Mouse (Mus musculus) forebrain, embryonic 14.5 days (tissue): ENCODE data around the gene Gng8. TPM values are rescaled to one million over a fixed set of nuclear protein-coding genes. Genes with fewer than 3 reads are reported as not detected.

Source experiments
- ATAC-seq: fragments of 200-750 bp; cut with Nextera tagmentation; 2 replicates; pipeline ENCODE4 v1.8.0; 2017; ENCODE audit warnings: mild to moderate bottlenecking, moderate library complexity
- DNase-seq: peaks from one replicate; pipeline ENCODE4 v3.0.0-alpha.2; 2015; ENCODE audit warnings: low spot score
- H3K27ac ChIP-seq: fragments of 300-500 bp; sonication (generic); 2 replicates; pipeline ENCODE4 v1.5.1; 2014; ENCODE audit warnings: low read depth, mild to moderate bottlenecking, control low read depth, low read length, moderate library complexity
- H3K27me3 ChIP-seq: fragments of 300-500 bp; sonication (generic); replicated peaks from 2 replicates; pipeline ENCODE4 v1.6.1; 2014; ENCODE audit warnings: low read length, control low read depth, mixed read lengths; ENCODE audit not compliant: control insufficient read depth, insufficient read depth
- H3K36me3 ChIP-seq: fragments of 300-500 bp; sonication (generic); 2 replicates; pipeline ENCODE4 v1.6.1; 2014; ENCODE audit warnings: low read length, control low read depth; ENCODE audit not compliant: control insufficient read depth, insufficient read depth
- H3K4me1 ChIP-seq: fragments of 300-500 bp; sonication (generic); 2 replicates; pipeline ENCODE4 v1.6.1; 2014; ENCODE audit warnings: antibody characterized with exemption, low read length, control low read depth; ENCODE audit not compliant: control insufficient read depth, insufficient read depth
- H3K4me2 ChIP-seq: fragments of 300-500 bp; sonication (generic); 2 replicates; pipeline ENCODE4 v1.6.1; 2014; ENCODE audit warnings: mild to moderate bottlenecking, control low read depth, low read length
- H3K4me3 ChIP-seq: fragments of 300-500 bp; sonication (generic); 2 replicates; pipeline ENCODE4 v1.5.1; 2014; ENCODE audit warnings: low read depth, low read length, control low read depth
- H3K9ac ChIP-seq: fragments of 300-500 bp; sonication (generic); 2 replicates; pipeline ENCODE4 v1.6.1; 2014; ENCODE audit warnings: mild to moderate bottlenecking, low read length, control low read depth, moderate library complexity
- H3K9me3 ChIP-seq: fragments of 300-500 bp; sonication (generic); replicated peaks from 2 replicates; pipeline ENCODE4 v1.6.1; 2016; ENCODE audit warnings: low read length, control low read depth, mixed read lengths; ENCODE audit not compliant: control insufficient read depth
- WGBS: fragments of 180-500 bp; shearing (Covaris S2); extraction: QIAGEN DNeasy Blood & Tissue Kit; methylation state at CpG from one replicate; pipeline ENCODE4 v1.1.7; 2014; 5-methylcytosine and 5-hydroxymethylcytosine counted together
- polyA plus RNA-seq: library from polyadenylated mRNA; unstranded; fragments of >200 nt; fragmentation: Nextera tagmentation; extraction: Ambion mirVana; gene quantifications from 2 replicates; pipeline ENCODE4 v1.2.1, GENCODE M21; 2014

Gene Gng8
- polyA plus RNA-seq, 1 experiment from 2014 or later, result 11.0 TPM

- H3K4me1 ChIP-seq, result peaks cover 19% of the 10 kb centered on the region
- 0% methylated on average over 4 of the region's 4 CpGs for WGBS
- H3K9me3 ChIP-seq, result no peaks in the 10 kb centered on the region
- H3K27me3 ChIP-seq, result peaks cover 13% of the 10 kb centered on the region; the same call in 1 of the 2 replicates
- peak; percentile 54 for ATAC-seq
- H3K9ac ChIP-seq, result peak overlapping the region; percentile 33; the same call in 1 of the 2 replicates
- H3K27ac ChIP-seq, result no peak overlapping the region; the same call in 1 of the 2 replicates
- DNase-seq, result peak; percentile 61
- H3K4me3 ChIP-seq, result no peak overlapping the region
- H3K36me3 ChIP-seq, result no peaks in the 10 kb centered on the region
- peak overlapping the region; percentile 50 for H3K4me2 ChIP-seq
Observed at GRCm38 (mm10) chr7:16894279-16894678, 2.7 kb downstream of the Gng8 start.

GRCm38 (mm10) chr7:16895000-16895399 lies 3.4 kb downstream of the Gng8 start:
- peaks cover 19% of the 10 kb centered on the region for H3K4me1 ChIP-seq
- 1% methylated on average over 24 of the region's 24 CpGs for whole genome bisulfite sequencing
- peaks cover 13% of the 10 kb centered on the region; the same call in 1 of the 2 replicates for H3K27me3 ChIP-seq
- H3K9me3 ChIP-seq, result no peaks in the 10 kb centered on the region
- peak overlapping the region; percentile 50 for H3K4me2 ChIP-seq
- DNase-seq, result peak; percentile 81
- peak overlapping the region; percentile 55; the same call in 1 of the 2 replicates for H3K27ac ChIP-seq
- peak overlapping the region; percentile 33 for H3K9ac ChIP-seq
- H3K36me3 ChIP-seq, result no peaks in the 10 kb centered on the region
- ATAC-seq, result peak; percentile 52
- peak overlapping the region; percentile 19 for H3K4me3 ChIP-seq

- H3K4me1 ChIP-seq, result peaks cover 19% of the 10 kb centered on the region
- no peak overlapping the region for H3K4me3 ChIP-seq
- H3K36me3 ChIP-seq, result no peaks in the 10 kb centered on the region
- no peak overlapping the region for H3K9ac ChIP-seq
- H3K27me3 ChIP-seq, result peaks cover 13% of the 10 kb centered on the region; the same call in 1 of the 2 replicates
- 29% methylated on average over 10 of the region's 10 CpGs for WGBS
- DNase-seq, result no peak
- no peak overlapping the region for H3K27ac ChIP-seq
- peak overlapping the region; percentile 50 for H3K4me2 ChIP-seq
- H3K9me3 ChIP-seq, result no peaks in the 10 kb centered on the region
- ATAC-seq, result no peak
Observed at GRCm38 (mm10) chr7:16895511-16895910, 3.9 kb downstream of the Gng8 start.

- H3K9me3 ChIP-seq, result no peaks in the 10 kb centered on the region
- no peak for ATAC-seq
- 14% methylated on average over 5 of the region's 5 CpGs for WGBS
Observed at GRCm38 (mm10) chr7:16900526-16900925, 8.9 kb downstream of the Gng8 start.

GRCm38 (mm10) chr7:16903439-16903955 lies 11.9 kb downstream of the Gng8 start:
- ATAC-seq (no peak), DNase-seq (no peak)
- Histone ChIP-seq H3K4me2 (no peak overlapping the region), H3K36me3 (no peaks in the 10 kb centered on the region), H3K27me3 (no peaks in the 10 kb centered on the region), H3K9me3 (no peaks in the 10 kb centered on the region), H3K4me1 (peaks cover 2% of the 10 kb centered on the region; the same call in 1 of the 2 replicates), H3K9ac (no peak overlapping the region), H3K27ac (no peak overlapping the region), H3K4me3 (no peak overlapping the region)
- 64% methylated on average over 2 of the region's 2 CpGs for WGBS

More at GRCm38 (mm10) chr7:16900526-16900925, 8.9 kb downstream of the Gng8 start:
- no peak for DNase-seq
- Histone ChIP-seq H3K4me2 (no peak overlapping the region), H3K27me3 (no peaks in the 10 kb centered on the region), H3K27ac (no peak overlapping the region), H3K4me3 (no peak overlapping the region), H3K36me3 (no peaks in the 10 kb centered on the region), H3K4me1 (no peaks in the 10 kb centered on the region), H3K9ac (no peak overlapping the region)

GRCm38 (mm10) chr7:16904120-16904675 lies 12.6 kb downstream of the Gng8 start:
- H3K9ac ChIP-seq, result no peak overlapping the region
- no peaks in the 10 kb centered on the region for H3K9me3 ChIP-seq
- ATAC-seq (no peak), DNase-seq (no peak)
- 79% methylated on average over 8 of the region's 10 CpGs for WGBS
- H3K27ac ChIP-seq, result no peak overlapping the region
- no peaks in the 10 kb centered on the region for H3K36me3 ChIP-seq
- no peak overlapping the region for H3K4me2 ChIP-seq
- H3K4me3 ChIP-seq, result no peak overlapping the region
- H3K4me1 ChIP-seq, result peaks cover 2% of the 10 kb centered on the region; the same call in 1 of the 2 replicates
- no peaks in the 10 kb centered on the region for H3K27me3 ChIP-seq

GRCm38 (mm10) chr7:16905491-16906021 lies 14.0 kb downstream of the Gng8 start:
- Histone ChIP-seq H3K9ac (no peak overlapping the region), H3K4me2 (no peak overlapping the region), H3K9me3 (no peaks in the 10 kb centered on the region), H3K27me3 (no peaks in the 10 kb centered on the region), H3K27ac (no peak overlapping the region), H3K4me3 (no peak overlapping the region), H3K4me1 (peaks cover 2% of the 10 kb centered on the region; the same call in 1 of the 2 replicates), H3K36me3 (no peaks in the 10 kb centered on the region)
- ATAC-seq (no peak), DNase-seq (no peak)
- WGBS, result 66% methylated on average over 9 of the region's 9 CpGs

GRCm38 (mm10) chr7:16906281-16906680 lies 14.7 kb downstream of the Gng8 start, which contains the start of gene Ptgir:
Gene Ptgir (plus strand): TSS chr7:16906490.
- Histone ChIP-seq H3K9ac (no peak within 1 kb of the TSS), H3K36me3 (no peaks in the 10 kb centered on the region)
- 8% methylated on average over 6 of the region's 6 CpGs for WGBS

More at GRCm38 (mm10) chr7:16906281-16906680, 14.7 kb downstream of the Gng8 start, which contains the start of gene Ptgir:
- Histone ChIP-seq H3K4me1 (peaks cover 2% of the 10 kb centered on the region; the same call in 1 of the 2 replicates), H3K9me3 (no peaks in the 10 kb centered on the region), H3K27ac (no peak within 1 kb of the TSS), H3K4me3 (no peak within 1 kb of the TSS), H3K4me2 (no peak within 1 kb of the TSS), H3K27me3 (no peaks in the 10 kb centered on the region)
- ATAC-seq (no peak), DNase-seq (no peak)
